Comparison of ENCODE assay signal across 9 mouse cellular contexts in genomic region chr11:82746857-82747366, GRCm38 (mm10). TPM values are rescaled to one million over a fixed set of nuclear protein-coding genes. Genes with fewer than 3 reads are reported as not detected.
DNase-seq lines count a peak whose midpoint lies in the region; ATAC-seq and TF ChIP-seq lines count a peak whose summit lies in the region.
"Had no signal": no experiment of that assay in that cellular context is flagged by ENCODE, and none has a peak within 500 bp of the region (broad histone marks: within the 10 kb centered on the region; RNA-seq: fewer than 3 reads in every experiment).

No protein-coding gene starts in this region.

- ATAC-seq in erythroblast, adult 5-6 weeks (replicated peaks; ENCODE audit: low FRiP score, poor library complexity, severe bottlenecking): peak; percentile 86
- no peak for ATAC-seq in neural tube, embryonic 15.5 days (ENCODE audit: low FRiP score)
- ATAC-seq in forebrain, postnatal 0 days: no peak

- H3K4me2 ChIP-seq in neural tube, embryonic 15.5 days: no peak overlapping the region
- H3K4me2 ChIP-seq in forebrain, postnatal 0 days (ENCODE audit: low read depth): no peak overlapping the region
- H3K4me2 ChIP-seq: embryonic facial prominence, embryonic 13.5 days had no signal

- peak overlapping the region; percentile 64 for H3K4me3 ChIP-seq in gastrocnemius, adult 2 months
- no peak overlapping the region for H3K4me3 ChIP-seq in neural tube, embryonic 15.5 days (replicated peaks)
- no peak overlapping the region for H3K4me3 ChIP-seq in forebrain, postnatal 0 days (ENCODE audit: low read depth, low read length)
- H3K4me3 ChIP-seq: embryonic facial prominence, embryonic 13.5 days had no signal

- H3K9ac ChIP-seq in neural tube, embryonic 15.5 days (replicated peaks): no peak overlapping the region
- H3K9ac ChIP-seq in forebrain, postnatal 0 days: no peak overlapping the region
- H3K9ac ChIP-seq: embryonic facial prominence, embryonic 13.5 days had no signal

- no peaks in the 10 kb centered on the region for H3K27me3 ChIP-seq in neural tube, embryonic 15.5 days (replicated peaks)
- no peaks in the 10 kb centered on the region for H3K27me3 ChIP-seq in forebrain, postnatal 0 days (ENCODE audit: insufficient read depth, low read length)
- H3K27me3 ChIP-seq: embryonic facial prominence, embryonic 13.5 days had no signal

- intact Hi-C loops in gastrocnemius, adult 2 months (cut with DNase I): loop anchor here (1.0 kb wide), 1 partner anchor 143 kb away; the partner anchor contains the start of gene Rad51d

- no peak for TF ChIP-seq CTCF in gastrocnemius, adult 2 months (IDR thresholded peaks at IDR 0.05)
- no peak for TF ChIP-seq CTCF in forebrain, postnatal 0 days (IDR thresholded peaks at IDR 0.05; ENCODE audit: low read depth)

- DNase-seq in gastrocnemius, adult 2 months: peak; percentile 24
- DNase-seq in gastrocnemius, postnatal 10 days: no peak
- peak; percentile 15 to 26 for DNase-seq in kidney, postnatal 36 days
- peak; percentile 38 for DNase-seq in spleen, postnatal 10 days (ENCODE audit: low spot score in 2 of 2)
- DNase-seq in forebrain, postnatal 0 days: no peak
- DNase-seq in retina, postnatal 1 day: no peak

- peak overlapping the region; percentile 72 for H3K27ac ChIP-seq in gastrocnemius, adult 2 months
- H3K27ac ChIP-seq in neural tube, embryonic 15.5 days (replicated peaks): no peak overlapping the region
- no peak overlapping the region for H3K27ac ChIP-seq in forebrain, postnatal 0 days (ENCODE audit: low read depth, low read length)
- H3K27ac ChIP-seq: embryonic facial prominence, embryonic 13.5 days had no signal

- H3K4me1 ChIP-seq in neural tube, embryonic 15.5 days: no peaks in the 10 kb centered on the region
- H3K4me1 ChIP-seq in forebrain, postnatal 0 days (ENCODE audit: insufficient read depth): no peaks in the 10 kb centered on the region
- H3K4me1 ChIP-seq: embryonic facial prominence, embryonic 13.5 days had no signal

- no peaks in the 10 kb centered on the region for H3K9me3 ChIP-seq in neural tube, embryonic 15.5 days (replicated peaks)
- H3K9me3 ChIP-seq in forebrain, postnatal 0 days (ENCODE audit: low read length): no peaks in the 10 kb centered on the region
- H3K9me3 ChIP-seq: embryonic facial prominence, embryonic 13.5 days had no signal

- 84% methylated on average over 8 of the region's 8 CpGs for WGBS in neural tube, embryonic 15.5 days
- WGBS in forebrain, postnatal 0 days: 84% methylated on average over 8 of the region's 8 CpGs

- H3K36me3 ChIP-seq in neural tube, embryonic 15.5 days: no peaks in the 10 kb centered on the region
- no peaks in the 10 kb centered on the region for H3K36me3 ChIP-seq in forebrain, postnatal 0 days (ENCODE audit: insufficient read depth)
- H3K36me3 ChIP-seq: embryonic facial prominence, embryonic 13.5 days had no signal

RNA-seq across cellular contexts. Expression of gene Cct6b, which starts 17.2 kb away (rescaled TPM):
- total RNA-seq in gastrocnemius, adult 2 months (2021): under 1 TPM; 0.18 to 0.20 TPM
- under 1 TPM; 0.18 to 0.33 TPM for total RNA-seq in gastrocnemius, postnatal 10 days (2021)
- not detected in 2 replicates for total RNA-seq in erythroblast, adult 5-6 weeks (2015; ENCODE audit: low replicate concordance)
- not detected in 2 replicates for total RNA-seq in erythroblast, adult 5-6 weeks (2017; ENCODE audit: low replicate concordance)
- 0.24 and 0.27 TPM in 2 replicates for polyA plus RNA-seq in neural tube, embryonic 15.5 days (2015; fragmentation: Nextera tagmentation; extraction: Ambion mirVana)
- total RNA-seq in forebrain, postnatal 0 days (2014; rRNA removed): 0.23 TPM in 1 of 2 replicates, not detected in the other
- polyA plus RNA-seq in forebrain, postnatal 0 days (2015; fragmentation: Nextera tagmentation; extraction: Ambion mirVana): 0.19 and 0.28 TPM in 2 replicates

RNA-seq across cellular contexts. Expression of gene Zfp830, which starts 17.2 kb away (rescaled TPM):
- 10 to 100 TPM; 15.9 to 16.8 TPM for total RNA-seq in gastrocnemius, adult 2 months (2021)
- total RNA-seq in gastrocnemius, postnatal 10 days (2021): 10 to 100 TPM; 13.7 to 15.2 TPM
- total RNA-seq in erythroblast, adult 5-6 weeks (2015; ENCODE audit: low replicate concordance): 4.0 and 7.5 TPM in 2 replicates
- total RNA-seq in erythroblast, adult 5-6 weeks (2017; ENCODE audit: low replicate concordance): 16.6 and 17.6 TPM in 2 replicates
- polyA plus RNA-seq in neural tube, embryonic 15.5 days (2015; fragmentation: Nextera tagmentation; extraction: Ambion mirVana): 29.6 and 33.3 TPM in 2 replicates
- total RNA-seq in forebrain, postnatal 0 days (2014; rRNA removed): 21.5 and 23.8 TPM in 2 replicates
- 17.0 and 19.6 TPM in 2 replicates for polyA plus RNA-seq in forebrain, postnatal 0 days (2015; fragmentation: Nextera tagmentation; extraction: Ambion mirVana)

RNA-seq across cellular contexts. Expression of gene Lig3, which starts 34.0 kb away (rescaled TPM):
- total RNA-seq in gastrocnemius, adult 2 months (2021): 10 to 100 TPM; 21.4 to 22.7 TPM
- 10 to 100 TPM; 16.5 to 18.5 TPM for total RNA-seq in gastrocnemius, postnatal 10 days (2021)
- total RNA-seq in erythroblast, adult 5-6 weeks (2015; ENCODE audit: low replicate concordance): 5.4 and 11.1 TPM in 2 replicates
- 6.0 and 9.5 TPM in 2 replicates for total RNA-seq in erythroblast, adult 5-6 weeks (2017; ENCODE audit: low replicate concordance)
- polyA plus RNA-seq in neural tube, embryonic 15.5 days (2015; fragmentation: Nextera tagmentation; extraction: Ambion mirVana): 19.0 and 19.7 TPM in 2 replicates
- 41.2 and 53.6 TPM in 2 replicates for total RNA-seq in forebrain, postnatal 0 days (2014; rRNA removed)
- 13.4 and 18.3 TPM in 2 replicates for polyA plus RNA-seq in forebrain, postnatal 0 days (2015; fragmentation: Nextera tagmentation; extraction: Ambion mirVana)

Comparison
In these comparisons a context has a peak if more than half of its experiments do, and no peak if none do; other contexts are left out.
1. DNase-seq: peak in gastrocnemius, adult 2 months (single experiment), kidney, postnatal 36 days (2 of 2) and spleen, postnatal 10 days (2 of 2); none in gastrocnemius, postnatal 10 days (single experiment), forebrain, postnatal 0 days (single experiment) and retina, postnatal 1 day (single experiment).